Comparison of ENCODE assay signal across 8 mouse cellular contexts in the genomic region with DNA sequence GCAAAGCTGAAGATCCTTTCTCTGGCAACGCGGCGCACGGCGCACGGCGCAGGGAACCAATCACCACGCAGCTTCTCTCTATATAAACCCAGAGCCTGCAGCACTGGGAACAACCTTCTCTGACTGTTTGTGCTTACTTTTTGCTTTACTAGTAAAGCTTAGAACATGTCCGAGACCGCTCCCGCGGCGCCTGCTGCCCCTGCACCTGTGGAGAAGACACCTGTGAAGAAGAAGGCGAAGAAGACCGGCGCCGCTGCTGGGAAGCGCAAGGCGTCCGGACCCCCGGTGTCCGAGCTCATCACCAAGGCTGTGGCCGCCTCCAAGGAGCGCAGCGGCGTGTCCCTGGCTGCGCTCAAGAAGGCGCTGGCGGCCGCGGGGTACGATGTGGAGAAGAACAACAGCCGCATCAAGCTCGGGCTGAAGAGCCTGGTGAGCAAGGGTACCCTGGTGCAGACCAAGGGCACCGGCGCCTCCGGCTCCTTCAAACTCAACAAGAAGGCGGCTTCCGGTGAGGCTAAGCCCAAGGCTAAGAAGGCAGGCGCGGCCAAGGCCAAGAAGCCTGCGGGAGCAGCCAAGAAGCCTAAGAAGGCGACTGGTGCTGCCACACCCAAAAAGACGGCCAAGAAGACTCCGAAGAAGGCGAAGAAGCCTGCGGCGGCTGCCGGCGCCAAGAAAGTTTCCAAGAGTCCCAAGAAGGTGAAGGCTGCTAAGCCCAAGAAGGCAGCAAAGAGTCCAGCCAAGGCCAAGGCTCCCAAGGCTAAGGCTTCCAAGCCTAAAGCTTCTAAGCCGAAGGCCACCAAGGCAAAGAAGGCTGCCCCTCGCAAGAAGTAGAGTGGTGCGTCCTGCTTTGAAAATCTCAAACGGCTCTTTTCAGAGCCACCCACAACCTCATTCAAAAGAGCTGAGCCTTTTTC. TPM values are rescaled to one million over a fixed set of nuclear protein-coding genes. Genes with fewer than 3 reads are reported as not detected.
DNase-seq lines count a peak whose midpoint lies in the region; ATAC-seq lines count a peak whose summit lies in the region.

No protein-coding gene starts in this region.

- under 1% methylated on average over 54 of the region's 54 CpGs for WGBS in embryonic facial prominence, embryonic 13.5 days
- under 1% methylated on average over 54 of the region's 54 CpGs for WGBS in heart, embryonic 10.5 days
- WGBS in kidney, embryonic 16.5 days = under 1% methylated on average over 45 of the region's 54 CpGs
- WGBS in liver, embryonic 13.5 days (ENCODE audit: insufficient replicate concordance) = under 1% methylated on average over 54 of the region's 54 CpGs
- under 1% methylated on average over 53 of the region's 54 CpGs for WGBS in stomach, embryonic 14.5 days

- ATAC-seq in embryonic facial prominence, embryonic 13.5 days (ENCODE audit: insufficient number of reproducible peaks, insufficient read depth, low FRiP score, low TSS enrichment, low read depth) = peak; percentile 88
- peak; percentile 91 for ATAC-seq in kidney, embryonic 16.5 days (ENCODE audit: low FRiP score, low TSS enrichment)
- ATAC-seq in liver, embryonic 13.5 days (ENCODE audit: low read depth) = peak; percentile 74
- peak; percentile 88 for ATAC-seq in stomach, embryonic 14.5 days (ENCODE audit: insufficient number of reproducible peaks, insufficient read depth, low FRiP score, low read depth)

- H3K4me3 ChIP-seq in embryonic facial prominence, embryonic 13.5 days = peak overlapping the region; percentile 63
- peak overlapping the region; percentile 68 for H3K4me3 ChIP-seq in heart, embryonic 10.5 days
- peak overlapping the region; percentile 52 for H3K4me3 ChIP-seq in kidney, embryonic 16.5 days (ENCODE audit: low read length)
- H3K4me3 ChIP-seq in liver, embryonic 13.5 days (replicated peaks) = peak overlapping the region; percentile 66
- peak overlapping the region; percentile 69 for H3K4me3 ChIP-seq in stomach, embryonic 14.5 days (ENCODE audit: low read depth, low read length)

- H3K4me1 ChIP-seq in embryonic facial prominence, embryonic 13.5 days = peaks cover 20% of the 10 kb centered on the region
- peaks cover 15% of the 10 kb centered on the region; the same call in 1 of the 2 replicates for H3K4me1 ChIP-seq in heart, embryonic 10.5 days
- peaks cover 18% of the 10 kb centered on the region for H3K4me1 ChIP-seq in kidney, embryonic 16.5 days (ENCODE audit: insufficient read depth, low read length)
- H3K4me1 ChIP-seq in liver, embryonic 13.5 days (replicated peaks) = peaks cover 51% of the 10 kb centered on the region
- peaks cover 11% of the 10 kb centered on the region; the same call in 1 of the 2 replicates for H3K4me1 ChIP-seq in stomach, embryonic 14.5 days (ENCODE audit: control insufficient read depth, insufficient read depth, low read length)

- DNase-seq in 416B (ENCODE audit: low read depth) = peak; percentile 99
- DNase-seq in adrenal gland, postnatal 14 days = peak; percentile 83
- DNase-seq in heart, embryonic 10.5 days (ENCODE audit: low spot score) = peak; percentile 94
- DNase-seq in liver, embryonic 13.5 days = peak; percentile 90
- DNase-seq in naive thymus-derived CD4-positive, alpha-beta T cell, adult 2 months (ENCODE audit: low read depth) = peak; percentile 83

- H3K27me3 ChIP-seq in embryonic facial prominence, embryonic 13.5 days = no peaks in the 10 kb centered on the region
- no peaks in the 10 kb centered on the region for H3K27me3 ChIP-seq in heart, embryonic 10.5 days (ENCODE audit: insufficient read depth, poor library complexity, severe bottlenecking)
- H3K27me3 ChIP-seq in kidney, embryonic 16.5 days (ENCODE audit: insufficient read depth, low read length) = no peaks in the 10 kb centered on the region
- no peaks in the 10 kb centered on the region for H3K27me3 ChIP-seq in liver, embryonic 13.5 days
- no peaks in the 10 kb centered on the region for H3K27me3 ChIP-seq in stomach, embryonic 14.5 days (ENCODE audit: control insufficient read depth, insufficient read depth, low read length)

- H3K9me3 ChIP-seq in embryonic facial prominence, embryonic 13.5 days = no peaks in the 10 kb centered on the region
- H3K9me3 ChIP-seq in heart, embryonic 10.5 days = no peaks in the 10 kb centered on the region
- no peaks in the 10 kb centered on the region for H3K9me3 ChIP-seq in kidney, embryonic 16.5 days (ENCODE audit: low read length)
- H3K9me3 ChIP-seq in liver, embryonic 13.5 days (replicated peaks) = no peaks in the 10 kb centered on the region
- no peaks in the 10 kb centered on the region for H3K9me3 ChIP-seq in stomach, embryonic 14.5 days (ENCODE audit: control insufficient read depth, low read depth, low read length)

- H3K27ac ChIP-seq in embryonic facial prominence, embryonic 13.5 days = peak overlapping the region; percentile 99
- peak overlapping the region; percentile 90 for H3K27ac ChIP-seq in heart, embryonic 10.5 days
- H3K27ac ChIP-seq in kidney, embryonic 16.5 days (ENCODE audit: low read length) = peak overlapping the region; percentile 99
- H3K27ac ChIP-seq in liver, embryonic 13.5 days = peak overlapping the region; percentile 100
- H3K27ac ChIP-seq in stomach, embryonic 14.5 days (ENCODE audit: low read length) = peak overlapping the region; percentile 99

- H3K9ac ChIP-seq in embryonic facial prominence, embryonic 13.5 days = peak overlapping the region; percentile 89
- peak overlapping the region; percentile 74 for H3K9ac ChIP-seq in kidney, embryonic 16.5 days (replicated peaks; ENCODE audit: low read length)
- peak overlapping the region; percentile 92 for H3K9ac ChIP-seq in liver, embryonic 13.5 days
- peak overlapping the region; percentile 92 for H3K9ac ChIP-seq in stomach, embryonic 14.5 days (replicated peaks; ENCODE audit: low read depth, low read length)

- no peaks in the 10 kb centered on the region for H3K36me3 ChIP-seq in embryonic facial prominence, embryonic 13.5 days
- H3K36me3 ChIP-seq in heart, embryonic 10.5 days = no peaks in the 10 kb centered on the region
- H3K36me3 ChIP-seq in kidney, embryonic 16.5 days (ENCODE audit: insufficient read depth, low read length) = no peaks in the 10 kb centered on the region
- no peaks in the 10 kb centered on the region for H3K36me3 ChIP-seq in liver, embryonic 13.5 days
- no peaks in the 10 kb centered on the region for H3K36me3 ChIP-seq in stomach, embryonic 14.5 days (ENCODE audit: control insufficient read depth, insufficient read depth, low read length)

- peak overlapping the region; percentile 91 for H3K4me2 ChIP-seq in embryonic facial prominence, embryonic 13.5 days
- H3K4me2 ChIP-seq in kidney, embryonic 16.5 days (replicated peaks; ENCODE audit: low read depth, low read length) = peak overlapping the region; percentile 60
- H3K4me2 ChIP-seq in liver, embryonic 13.5 days = peak overlapping the region; percentile 83
- H3K4me2 ChIP-seq in stomach, embryonic 14.5 days (replicated peaks; ENCODE audit: low read depth, low read length) = peak overlapping the region; percentile 94

RNA-seq across cellular contexts. Expression of a gene that starts 2.1 kb away (rescaled TPM):
- total RNA-seq in adrenal gland, postnatal 14 days (2021) = 19.2 and 24.2 TPM in 2 replicates
- polyA plus RNA-seq in embryonic facial prominence, embryonic 13.5 days (2015; fragmentation: Nextera tagmentation; extraction: Ambion mirVana) = 0.52 and 0.61 TPM in 2 replicates
- polyA plus RNA-seq in heart, embryonic 10.5 days (2016; fragmentation: Nextera tagmentation; extraction: Ambion mirVana) = 0.17 and 0.36 TPM in 2 replicates
- polyA plus RNA-seq in kidney, embryonic 16.5 days (2015; fragmentation: Nextera tagmentation; extraction: Ambion mirVana) = 0.37 and 0.55 TPM in 2 replicates
- polyA plus RNA-seq in liver, embryonic 13.5 days (2015; fragmentation: Nextera tagmentation; extraction: Ambion mirVana) = 0.75 and 0.93 TPM in 2 replicates
- polyA plus RNA-seq in stomach, embryonic 14.5 days (2014; fragmentation: Nextera tagmentation; extraction: Ambion mirVana) = 1.0 and 1.1 TPM in 2 replicates

RNA-seq across cellular contexts. Expression of a gene that starts 3.7 kb away (rescaled TPM):
- total RNA-seq in adrenal gland, postnatal 14 days (2021) = 307 and 382 TPM in 2 replicates
- 2.9 TPM in 1 of 2 replicates, not detected in the other for polyA plus RNA-seq in embryonic facial prominence, embryonic 13.5 days (2015; fragmentation: Nextera tagmentation; extraction: Ambion mirVana)
- polyA plus RNA-seq in heart, embryonic 10.5 days (2016; fragmentation: Nextera tagmentation; extraction: Ambion mirVana) = 0.51 TPM in 1 of 2 replicates, not detected in the other
- polyA plus RNA-seq in kidney, embryonic 16.5 days (2015; fragmentation: Nextera tagmentation; extraction: Ambion mirVana) = 1.5 and 2.0 TPM in 2 replicates
- polyA plus RNA-seq in liver, embryonic 13.5 days (2015; fragmentation: Nextera tagmentation; extraction: Ambion mirVana) = 0.98 and 4.2 TPM in 2 replicates
- polyA plus RNA-seq in stomach, embryonic 14.5 days (2014; fragmentation: Nextera tagmentation; extraction: Ambion mirVana) = 1.8 and 2.4 TPM in 2 replicates

RNA-seq across cellular contexts. Expression of a gene that starts 7.0 kb away (rescaled TPM):
- 184 TPM in 2 replicates for total RNA-seq in adrenal gland, postnatal 14 days (2021)
- polyA plus RNA-seq in embryonic facial prominence, embryonic 13.5 days (2015; fragmentation: Nextera tagmentation; extraction: Ambion mirVana) = 5.8 and 8.7 TPM in 2 replicates
- polyA plus RNA-seq in heart, embryonic 10.5 days (2016; fragmentation: Nextera tagmentation; extraction: Ambion mirVana) = 3.0 and 3.5 TPM in 2 replicates
- 4.7 TPM in 2 replicates for polyA plus RNA-seq in kidney, embryonic 16.5 days (2015; fragmentation: Nextera tagmentation; extraction: Ambion mirVana)
- 4.4 and 6.8 TPM in 2 replicates for polyA plus RNA-seq in liver, embryonic 13.5 days (2015; fragmentation: Nextera tagmentation; extraction: Ambion mirVana)
- 10.2 and 10.3 TPM in 2 replicates for polyA plus RNA-seq in stomach, embryonic 14.5 days (2014; fragmentation: Nextera tagmentation; extraction: Ambion mirVana)

RNA-seq across cellular contexts. Expression of a gene that starts 11.3 kb away (rescaled TPM):
- total RNA-seq in adrenal gland, postnatal 14 days (2021) = 72.3 and 84.2 TPM in 2 replicates
- 1.2 and 1.3 TPM in 2 replicates for polyA plus RNA-seq in embryonic facial prominence, embryonic 13.5 days (2015; fragmentation: Nextera tagmentation; extraction: Ambion mirVana)
- 0.31 and 0.99 TPM in 2 replicates for polyA plus RNA-seq in heart, embryonic 10.5 days (2016; fragmentation: Nextera tagmentation; extraction: Ambion mirVana)
- polyA plus RNA-seq in kidney, embryonic 16.5 days (2015; fragmentation: Nextera tagmentation; extraction: Ambion mirVana) = 0.54 and 0.82 TPM in 2 replicates
- polyA plus RNA-seq in liver, embryonic 13.5 days (2015; fragmentation: Nextera tagmentation; extraction: Ambion mirVana) = 1.1 and 2.1 TPM in 2 replicates
- polyA plus RNA-seq in stomach, embryonic 14.5 days (2014; fragmentation: Nextera tagmentation; extraction: Ambion mirVana) = 0.94 and 1.3 TPM in 2 replicates

RNA-seq across cellular contexts. Expression of a gene that starts 12.0 kb away (rescaled TPM):
- 18.0 and 26.2 TPM in 2 replicates for total RNA-seq in adrenal gland, postnatal 14 days (2021)
- 0.98 and 1.4 TPM in 2 replicates for polyA plus RNA-seq in embryonic facial prominence, embryonic 13.5 days (2015; fragmentation: Nextera tagmentation; extraction: Ambion mirVana)
- 0.22 and 0.73 TPM in 2 replicates for polyA plus RNA-seq in heart, embryonic 10.5 days (2016; fragmentation: Nextera tagmentation; extraction: Ambion mirVana)
- polyA plus RNA-seq in kidney, embryonic 16.5 days (2015; fragmentation: Nextera tagmentation; extraction: Ambion mirVana) = 0.64 and 0.92 TPM in 2 replicates
- polyA plus RNA-seq in liver, embryonic 13.5 days (2015; fragmentation: Nextera tagmentation; extraction: Ambion mirVana) = 1.7 TPM in 2 replicates
- 1.1 and 1.2 TPM in 2 replicates for polyA plus RNA-seq in stomach, embryonic 14.5 days (2014; fragmentation: Nextera tagmentation; extraction: Ambion mirVana)

Comparison
In these comparisons a context has a peak if more than half of its experiments do, and no peak if none do; other contexts are left out.
1. Peak in every context shown above with its lines: DNase-seq, ATAC-seq, H3K4me3 ChIP-seq and H3K27ac ChIP-seq.